Mouse (Mus musculus) lung, embryonic 15.5 days (tissue): ENCODE results near the gene Sec24c. TPM values are rescaled to one million over a fixed set of nuclear protein-coding genes. Genes with fewer than 3 reads are reported as not detected.
A peak's percentile ranks its signal among the peaks of the same experiment; 100 is the strongest.
"Not testable (repeated sequence)": the region's sequence is repeated elsewhere in the genome, so short reads cannot be mapped to it uniquely, and the experiment has no call there.

Experiments used
- ATAC-seq: fragments of 200-750 bp; cut with Nextera tagmentation; 2 replicates; pipeline ENCODE4 v1.8.0; 2017; ENCODE audit warnings: moderate number of reproducible peaks, borderline replicate concordance; ENCODE audit not compliant: low FRiP score, low TSS enrichment; ENCODE audit errors: extremely low read depth
- H3K27ac ChIP-seq: fragments of 300-500 bp; sonication (generic); 2 replicates; pipeline ENCODE4 v1.5.1; 2015; ENCODE audit warnings: moderate library complexity, mild to moderate bottlenecking, inconsistent platforms
- H3K27me3 ChIP-seq: fragments of 300-500 bp; sonication (generic); 2 replicates; pipeline ENCODE4 v1.6.1; 2015; ENCODE audit warnings: inconsistent platforms
- H3K36me3 ChIP-seq: fragments of 300-500 bp; sonication (generic); 2 replicates; pipeline ENCODE4 v1.6.1; 2015; ENCODE audit warnings: inconsistent platforms
- H3K4me1 ChIP-seq: fragments of 300-500 bp; sonication (generic); 2 replicates; pipeline ENCODE4 v1.6.1; 2015; ENCODE audit warnings: inconsistent platforms
- H3K4me2 ChIP-seq: fragments of 300-500 bp; sonication (generic); 2 replicates; pipeline ENCODE4 v1.6.1; 2015; ENCODE audit warnings: inconsistent platforms, mild to moderate bottlenecking, moderate library complexity
- H3K4me3 ChIP-seq: fragments of 300-500 bp; sonication (generic); 2 replicates; pipeline ENCODE4 v1.5.1; 2015; ENCODE audit warnings: mild to moderate bottlenecking, inconsistent platforms
- H3K9ac ChIP-seq: fragments of 300-500 bp; sonication (generic); 2 replicates; pipeline ENCODE4 v1.6.1; 2015; ENCODE audit warnings: inconsistent platforms
- H3K9me3 ChIP-seq: fragments of 300-500 bp; sonication (generic); 2 replicates; pipeline ENCODE4 v1.6.1; 2016; ENCODE audit warnings: inconsistent platforms
- WGBS: fragments of 180-500 bp; shearing (Covaris S2); methylation state at CpG from one replicate; pipeline ENCODE4 v1.1.7; 2015; 5-methylcytosine and 5-hydroxymethylcytosine counted together
- polyA plus RNA-seq: library from polyadenylated mRNA; unstranded; fragments of >200 nt; fragmentation: Nextera tagmentation; extraction: Ambion mirVana; gene quantifications from 2 replicates; pipeline ENCODE4 v1.2.1, GENCODE M21; 2015

Sec24c gene
- polyA plus RNA-seq, 1 experiment from 2014 or later = 92.8 TPM

- Histone ChIP-seq H3K9ac (peak within 1 kb of the TSS; percentile 80), H3K27ac (peak within 1 kb of the TSS; percentile 89), H3K9me3 (no peaks in the 10 kb centered on the region), H3K4me2 (peak within 1 kb of the TSS; percentile 64), H3K4me1 (peaks cover 51% of the 10 kb centered on the region), H3K27me3 (no peaks in the 10 kb centered on the region), H3K36me3 (peaks cover 21% of the 10 kb centered on the region), H3K4me3 (peak within 1 kb of the TSS; percentile 77)
- under 1% methylated on average over 61 of the region's 61 CpGs for WGBS
- ATAC-seq = peak; percentile 70
Observed at GRCm38 (mm10) chr14:20702741-20703381, 28.8 kb downstream of the Sec24c start, which contains the start of gene Chchd1. Gene Chchd1 (plus strand): TSS chr14:20703006.

- WGBS = 8% methylated on average over 8 of the region's 8 CpGs
- H3K4me2 ChIP-seq = peak overlapping the region; percentile 64
- H3K9ac ChIP-seq = peak overlapping the region; percentile 80
- H3K36me3 ChIP-seq = peaks cover 15% of the 10 kb centered on the region
- ATAC-seq, H3K9me3 ChIP-seq, H3K27me3 ChIP-seq: not testable (repeated sequence)
- H3K4me3 ChIP-seq = peak overlapping the region; percentile 77
- peak overlapping the region; percentile 89 for H3K27ac ChIP-seq
- peaks cover 47% of the 10 kb centered on the region for H3K4me1 ChIP-seq
Observed at GRCm38 (mm10) chr14:20703461-20703860, 29.4 kb downstream of the Sec24c start.

GRCm38 (mm10) chr14:20707201-20708190, 33.4 kb downstream of the Sec24c start, which contains the start of gene Zswim8:
Gene Zswim8 (plus strand): TSS chr14:20707552.
- Histone ChIP-seq H3K36me3 (peaks cover 35% of the 10 kb centered on the region), H3K27ac (peak within 1 kb of the TSS; percentile 85), H3K4me1 (peaks cover 30% of the 10 kb centered on the region), H3K9ac (peak within 1 kb of the TSS; percentile 96), H3K4me2 (peak within 1 kb of the TSS; percentile 83), H3K4me3 (peak within 1 kb of the TSS; percentile 93), H3K27me3 (no peaks in the 10 kb centered on the region), H3K9me3 (no peaks in the 10 kb centered on the region)
- peak; percentile 95 for ATAC-seq
- under 1% methylated on average over 80 of the region's 80 CpGs for WGBS

GRCm38 (mm10) chr14:20708239-20708638, 34.1 kb downstream of the Sec24c start:
- Histone ChIP-seq H3K36me3 (peaks cover 42% of the 10 kb centered on the region), H3K4me2 (peak overlapping the region; percentile 83), H3K27ac (peak overlapping the region; percentile 85; the same call in 1 of the 2 replicates)

GRCm38 (mm10) chr14:20713832-20714231, 39.7 kb downstream of the Sec24c start:
- H3K27ac ChIP-seq = no peak overlapping the region
- 50% methylated on average over 11 of the region's 11 CpGs for WGBS
- no peaks in the 10 kb centered on the region for H3K27me3 ChIP-seq

More at GRCm38 (mm10) chr14:20708239-20708638, 34.1 kb downstream of the Sec24c start:
- ATAC-seq = no peak
- no peaks in the 10 kb centered on the region for H3K9me3 ChIP-seq
- 4% methylated on average over 10 of the region's 10 CpGs for WGBS
- H3K9ac ChIP-seq = peak overlapping the region; percentile 96
- H3K27me3 ChIP-seq = no peaks in the 10 kb centered on the region
- H3K4me1 ChIP-seq = peaks cover 30% of the 10 kb centered on the region
- peak overlapping the region; percentile 93 for H3K4me3 ChIP-seq

GRCm38 (mm10) chr14:20718443-20718842, 44.3 kb downstream of the Sec24c start:
- Histone ChIP-seq H3K27ac (no peak overlapping the region), H3K9ac (no peak overlapping the region), H3K27me3 (no peaks in the 10 kb centered on the region), H3K36me3 (peaks cover 98% of the 10 kb centered on the region), H3K9me3 (no peaks in the 10 kb centered on the region), H3K4me1 (no peaks in the 10 kb centered on the region), H3K4me3 (no peak overlapping the region), H3K4me2 (no peak overlapping the region)
- 83% methylated on average over 10 of the region's 10 CpGs for WGBS
- ATAC-seq = no peak

More at GRCm38 (mm10) chr14:20713832-20714231, 39.7 kb downstream of the Sec24c start:
- H3K4me1 ChIP-seq = peaks cover 9% of the 10 kb centered on the region
- no peak overlapping the region for H3K4me2 ChIP-seq
- peaks cover 84% of the 10 kb centered on the region for H3K36me3 ChIP-seq
- H3K9ac ChIP-seq = no peak overlapping the region
- H3K9me3 ChIP-seq = no peaks in the 10 kb centered on the region
- ATAC-seq = no peak
- H3K4me3 ChIP-seq = no peak overlapping the region

GRCm38 (mm10) chr14:20719767-20720166, 45.7 kb downstream of the Sec24c start:
- no peaks in the 10 kb centered on the region for H3K9me3 ChIP-seq
- H3K4me2 ChIP-seq = no peak overlapping the region
- peaks cover 97% of the 10 kb centered on the region for H3K36me3 ChIP-seq
- no peak overlapping the region for H3K9ac ChIP-seq
- ATAC-seq = no peak
- H3K4me3 ChIP-seq = no peak overlapping the region
- no peak overlapping the region for H3K27ac ChIP-seq
- WGBS = 85% methylated on average over 12 of the region's 12 CpGs
- H3K4me1 ChIP-seq = no peaks in the 10 kb centered on the region
- no peaks in the 10 kb centered on the region for H3K27me3 ChIP-seq

- H3K9me3 ChIP-seq = no peaks in the 10 kb centered on the region
- H3K4me3 ChIP-seq = no peak overlapping the region
- H3K4me2 ChIP-seq = no peak overlapping the region
- WGBS = 85% methylated on average over 4 of the region's 4 CpGs
- H3K4me1 ChIP-seq = no peaks in the 10 kb centered on the region
- ATAC-seq = no peak
- no peak overlapping the region for H3K27ac ChIP-seq
- peaks cover 97% of the 10 kb centered on the region for H3K36me3 ChIP-seq
- no peak overlapping the region for H3K9ac ChIP-seq
- no peaks in the 10 kb centered on the region for H3K27me3 ChIP-seq
Observed at GRCm38 (mm10) chr14:20721371-20721770, 47.3 kb downstream of the Sec24c start.

GRCm38 (mm10) chr14:20723006-20723405, 48.9 kb downstream of the Sec24c start:
- 86% methylated on average over 12 of the region's 12 CpGs for WGBS
- ATAC-seq = no peak
- Histone ChIP-seq H3K27ac (no peak overlapping the region), H3K9me3 (no peaks in the 10 kb centered on the region), H3K27me3 (no peaks in the 10 kb centered on the region), H3K36me3 (peaks cover 93% of the 10 kb centered on the region), H3K4me1 (no peaks in the 10 kb centered on the region), H3K4me3 (no peak overlapping the region), H3K4me2 (no peak overlapping the region), H3K9ac (no peak overlapping the region)

- 7% methylated on average over 5 of the region's 5 CpGs for WGBS
- ATAC-seq = no peak
- Histone ChIP-seq H3K9me3 (no peaks in the 10 kb centered on the region), H3K4me1 (no peaks in the 10 kb centered on the region), H3K27me3 (no peaks in the 10 kb centered on the region), H3K27ac (no peak overlapping the region), H3K4me2 (no peak overlapping the region), H3K36me3 (peaks cover 91% of the 10 kb centered on the region), H3K9ac (no peak overlapping the region), H3K4me3 (no peak overlapping the region)
Observed at GRCm38 (mm10) chr14:20724043-20724442, 49.9 kb downstream of the Sec24c start.

GRCm38 (mm10) chr14:20725660-20726339, 51.7 kb downstream of the Sec24c start:
- Histone ChIP-seq H3K9me3 (no peaks in the 10 kb centered on the region), H3K4me2 (no peak overlapping the region), H3K27ac (no peak overlapping the region), H3K36me3 (peaks cover 93% of the 10 kb centered on the region), H3K27me3 (no peaks in the 10 kb centered on the region), H3K4me1 (no peaks in the 10 kb centered on the region), H3K9ac (no peak overlapping the region), H3K4me3 (no peak overlapping the region)
- WGBS = 58% methylated on average over 6 of the region's 6 CpGs
- ATAC-seq = no peak
